Mouse (Mus musculus) MEL (cell line): ENCODE data around the gene Sft2d2. TPM values are rescaled to one million over a fixed set of nuclear protein-coding genes. Genes with fewer than 3 reads are reported as not detected.

Experiments used
- DNase-seq: peaks from one replicate; pipeline ENCODE4 v3.0.0; 2011; ENCODE audit warnings: low read depth, low spot score
- H3K27ac ChIP-seq: 2 replicates; pipeline ENCODE4 v1.5.1; 2012; ENCODE audit warnings: low read depth, mild to moderate bottlenecking, control low read depth, low read length, moderate library complexity; ENCODE audit not compliant: control insufficient read depth
- H3K27me3 ChIP-seq, 2 experiments: fragments of 150-350 bp in 1 of 2; sonication (generic) in 1 of 2; 2 replicates each; pipeline ENCODE4 v1.6.1; 2012; ENCODE audit warnings: low read length in 2 of 2, mild to moderate bottlenecking in 2 of 2, improper control_type of control experiment in 1 of 2, moderate library complexity in 1 of 2; ENCODE audit not compliant: insufficient read depth in 2 of 2, control insufficient read depth in 1 of 2
- H3K36me3 ChIP-seq, 2 experiments: 2 replicates each; pipeline ENCODE4 v1.6.1; 2012 to 2014; ENCODE audit warnings: low read length in 2 of 2, improper control_type of control experiment in 1 of 2, inconsistent platforms in 1 of 2, mild to moderate bottlenecking in 1 of 2; ENCODE audit not compliant: insufficient read depth in 2 of 2, control insufficient read depth in 1 of 2
- H3K4me1 ChIP-seq, 2 experiments: fragments of 150-350 bp in 1 of 2; sonication (generic) in 1 of 2; 2 replicates each; pipeline ENCODE4 v1.6.1; 2012; ENCODE audit warnings: low read length in 2 of 2, improper control_type of control experiment in 1 of 2, mild to moderate bottlenecking in 1 of 2; ENCODE audit not compliant: insufficient read depth in 2 of 2, control insufficient read depth in 1 of 2
- H3K4me3 ChIP-seq, 2 experiments: fragments of 150-350 bp in 1 of 2; sonication (generic) in 1 of 2; 2 replicates each; pipeline ENCODE4 v1.5.1; 2012; ENCODE audit warnings: low read depth in 2 of 2, low read length in 2 of 2, mild to moderate bottlenecking in 2 of 2, moderate library complexity in 2 of 2, control low read depth in 1 of 2, improper control_type of control experiment in 1 of 2; ENCODE audit not compliant: control insufficient read depth in 1 of 2, insufficient read depth in 1 of 2
- H3K79me2 ChIP-seq: 2 replicates; pipeline ENCODE4 v1.6.1; 2012; ENCODE audit warnings: mild to moderate bottlenecking, low read length, moderate library complexity; ENCODE audit not compliant: control insufficient read depth, poor library complexity, insufficient read depth
- H3K9ac ChIP-seq: 2 replicates; pipeline ENCODE4 v1.6.1; 2012; ENCODE audit warnings: low read depth, mild to moderate bottlenecking, control low read depth, low read length, moderate library complexity; ENCODE audit not compliant: control insufficient read depth, poor library complexity, severe bottlenecking
- H3K9me3 ChIP-seq: fragments of 150-350 bp; sonication (generic); replicated peaks from 2 replicates; pipeline ENCODE4 v1.6.1; 2012; ENCODE audit warnings: mild to moderate bottlenecking, low read length, improper control_type of control experiment, moderate library complexity; ENCODE audit not compliant: insufficient read depth
- BHLHE40 ChIP-seq: IDR thresholded peaks from 2 replicates; pipeline ENCODE4 v1.6.1; 2012; ENCODE audit warnings: low read depth, mild to moderate bottlenecking, inconsistent platforms, low read length, improper control_type of control experiment, borderline replicate concordance
- CHD1 ChIP-seq: IDR thresholded peaks from 2 replicates; pipeline ENCODE4 v1.6.1; 2012; ENCODE audit warnings: low read depth, mild to moderate bottlenecking, inconsistent platforms, low read length, improper control_type of control experiment
- CHD2 ChIP-seq: IDR thresholded peaks from 2 replicates; pipeline ENCODE4 v1.6.1; 2011; ENCODE audit warnings: low read length, improper control_type of control experiment
- CTCF ChIP-seq, 3 experiments: IDR thresholded peaks in 2 of 3; conservative IDR thresholded peaks in 1 of 3; 2 replicates each; pipeline ENCODE4 v1.5.1; 2011 to 2012; ENCODE audit warnings: low read length in 3 of 3, low read depth in 2 of 3, mild to moderate bottlenecking in 2 of 3, improper control_type of control experiment in 1 of 3, inconsistent platforms in 1 of 3, mixed read lengths in 1 of 3, moderate library complexity in 1 of 3; ENCODE audit not compliant: control insufficient read depth in 1 of 3, insufficient read depth in 1 of 3, poor library complexity in 1 of 3, severe bottlenecking in 1 of 3
- ELF1 ChIP-seq: IDR thresholded peaks from 2 replicates; pipeline ENCODE4 v1.6.1; 2014; ENCODE audit warnings: low read depth, mild to moderate bottlenecking, inconsistent platforms, low read length, improper control_type of control experiment, moderate library complexity
- GATA1 ChIP-seq: IDR thresholded peaks from 2 replicates; pipeline ENCODE4 v1.6.1; 2011; ENCODE audit warnings: low read depth, low read length, improper control_type of control experiment
- JUND ChIP-seq: IDR thresholded peaks from 2 replicates; pipeline ENCODE4 v1.6.1; 2011; ENCODE audit warnings: low read depth, mild to moderate bottlenecking, improper control_type of control experiment, low read length
- KAT2A ChIP-seq: conservative IDR thresholded peaks from 2 replicates; pipeline ENCODE4 v1.6.1; 2012; ENCODE audit warnings: low read depth, low read length, improper control_type of control experiment, inconsistent platforms
- NELFE ChIP-seq: IDR thresholded peaks from 2 replicates; pipeline ENCODE4 v1.6.1; 2011; ENCODE audit warnings: low read depth, low read length, improper control_type of control experiment
- POLR2A ChIP-seq, 2 experiments: IDR thresholded peaks; 2 replicates each; pipeline ENCODE4 v1.6.1; 2011 to 2012; ENCODE audit warnings: low read length in 2 of 2, mild to moderate bottlenecking in 2 of 2, control low read depth in 1 of 2, improper control_type of control experiment in 1 of 2, low read depth in 1 of 2, moderate library complexity in 1 of 2; ENCODE audit not compliant: control insufficient read depth in 1 of 2, insufficient read depth in 1 of 2, poor library complexity in 1 of 2
- RAD21 ChIP-seq: IDR thresholded peaks from 2 replicates; pipeline ENCODE4 v1.6.1; 2011; ENCODE audit warnings: mild to moderate bottlenecking, low read depth, low read length, improper control_type of control experiment
- RCOR1 ChIP-seq: IDR thresholded peaks from 2 replicates; pipeline ENCODE4 v1.6.1; 2012; ENCODE audit warnings: low read depth, mild to moderate bottlenecking, inconsistent platforms, low read length, improper control_type of control experiment
- SMC3 ChIP-seq: IDR thresholded peaks from 2 replicates; pipeline ENCODE4 v1.6.1; 2011; ENCODE audit warnings: low read depth, low read length, improper control_type of control experiment
- TAL1 ChIP-seq: IDR thresholded peaks from 2 replicates; pipeline ENCODE4 v1.6.1; 2012; ENCODE audit warnings: mild to moderate bottlenecking, inconsistent platforms, low read length, moderate library complexity, mixed read lengths
- TBP ChIP-seq: IDR thresholded peaks from 2 replicates; pipeline ENCODE4 v1.8.0; 2011; ENCODE audit warnings: low read depth, low read length, improper control_type of control experiment
- TCF12 ChIP-seq: IDR thresholded peaks from 2 replicates; pipeline ENCODE4 v1.6.1; 2014; ENCODE audit warnings: low read depth, mild to moderate bottlenecking, inconsistent platforms, low read length, improper control_type of control experiment, moderate library complexity
- USF2 ChIP-seq, 2 experiments: IDR thresholded peaks; 2 replicates each; pipeline ENCODE4 v1.6.1; 2011 to 2012; ENCODE audit warnings: improper control_type of control experiment in 2 of 2, low read length in 2 of 2, borderline replicate concordance in 1 of 2, inconsistent platforms in 1 of 2, low read depth in 1 of 2, mild to moderate bottlenecking in 1 of 2; ENCODE audit not compliant: insufficient read depth in 1 of 2
- ZC3H11A ChIP-seq: IDR thresholded peaks from 2 replicates; pipeline ENCODE4 v1.6.1; 2012; ENCODE audit warnings: low read depth, mild to moderate bottlenecking, inconsistent platforms, low read length, improper control_type of control experiment
- ZKSCAN1 ChIP-seq: IDR thresholded peaks from 2 replicates; pipeline ENCODE4 v1.6.1; 2012; ENCODE audit warnings: low read depth, mild to moderate bottlenecking, inconsistent platforms, low read length, improper control_type of control experiment, moderate library complexity
- polyA plus RNA-seq, 2 experiments: library from polyadenylated mRNA; stranded (reverse) in 1 of 2; unstranded in 1 of 2; fragments of >175 nt in 1 of 2; fragments of >200 nt in 1 of 2; gene quantifications; 2 replicates each; pipeline versions ENCODE4 v1.2.1 to v1.2.4; 2012; ENCODE audit warnings: low replicate concordance in 2 of 2, low read depth in 1 of 2; ENCODE audit not compliant: insufficient read length in 2 of 2, insufficient read depth in 1 of 2, missing spikeins in 1 of 2
- total RNA-seq: library from RNA; depleted of rRNA; stranded (reverse); fragments of 300-350 nt; gene quantifications from 2 replicates; pipeline ENCODE4 v1.2.3, GENCODE M21; 2012

The Sft2d2 gene
- total and polyA plus RNA-seq, 3 experiments = 4.0 to 8.9 TPM; not detected in 1

DNA sequence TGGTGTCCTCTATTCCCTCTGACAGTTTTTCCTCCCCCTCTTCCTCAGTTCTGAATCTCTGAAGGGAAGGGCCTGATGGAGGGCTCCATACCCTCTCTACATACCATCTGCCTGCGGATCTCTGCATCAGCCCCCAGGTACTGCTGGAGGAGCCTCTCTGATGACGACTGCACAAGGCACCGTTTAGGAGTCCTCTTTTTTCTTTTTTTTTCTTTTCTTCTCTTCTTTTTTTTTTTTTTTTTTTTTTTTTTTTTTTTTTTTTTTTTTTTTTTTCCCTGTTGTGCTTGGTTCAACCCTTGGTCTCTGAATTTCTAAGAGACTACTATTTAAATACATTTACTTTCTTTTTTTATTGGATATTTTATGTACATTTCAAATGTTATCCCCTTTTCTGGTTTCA, 24.8 kb downstream of the Sft2d2 start:
- Histone ChIP-seq H3K4me3 (no peak overlapping the region), H3K9me3 (no peaks in the 10 kb centered on the region), H3K27ac (no peak overlapping the region), H3K79me2 (no peaks in the 10 kb centered on the region), H3K9ac (no peak overlapping the region), H3K36me3 (no peaks in the 10 kb centered on the region), H3K27me3 (peaks cover 3 to 10% of the 10 kb centered on the region in 2 experiments; a peak in 3 of 4 replicates), H3K4me1 (no peaks in the 10 kb centered on the region)
- DNase-seq = no peak
- TF ChIP-seq CHD1 (no peak), BHLHE40 (no peak), CTCF (IDR thresholded peaks at IDR 0.05 in 2 of 3, conservative IDR thresholded peaks at IDR 0.05 in 1 of 3; ENCODE audit: control insufficient read depth in 1 of 3, insufficient read depth in 1 of 3, low read depth in 2 of 3, low read length in 3 of 3, poor library complexity in 1 of 3, severe bottlenecking in 1 of 3) (no peak), TCF12 (no peak), RCOR1 (no peak), NELFE (no peak), KAT2A (no peak), GATA1 (no peak), ZC3H11A (no peak), CHD2 (no peak), ELF1 (no peak), ZKSCAN1 (no peak)

DNA sequence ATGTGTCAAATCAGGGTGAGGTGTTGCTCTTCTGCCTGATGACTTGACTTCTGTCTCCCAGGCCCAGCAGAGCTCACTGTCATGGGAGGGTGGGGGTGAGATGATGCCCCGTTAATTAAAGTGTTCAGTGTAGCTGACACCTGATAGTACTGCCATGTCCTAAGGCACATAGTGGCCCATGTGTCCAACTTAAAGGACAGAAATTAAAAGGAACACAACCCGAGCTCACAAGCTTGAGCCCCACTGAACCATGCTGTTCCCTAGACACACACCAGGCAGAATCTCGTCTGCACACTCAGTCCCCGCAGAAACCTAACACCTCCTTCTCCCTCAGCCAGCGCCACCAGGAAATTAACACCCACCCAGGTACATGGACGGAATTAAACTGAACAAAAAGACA, 29.3 kb downstream of the Sft2d2 start:
- H3K9ac ChIP-seq = no peak overlapping the region
- TF ChIP-seq RAD21 (no peak), KAT2A (no peak), TBP (no peak), RCOR1 (no peak), TCF12 (no peak), POLR2A (IDR thresholded peaks at IDR 0.05; ENCODE audit: control insufficient read depth in 1 of 2, insufficient read depth in 1 of 2, low read depth in 1 of 2, low read length in 2 of 2, poor library complexity in 1 of 2) (no peak), SMC3 (no peak), TAL1 (no peak), BHLHE40 (no peak), USF2 (IDR thresholded peaks at IDR 0.05; ENCODE audit: borderline replicate concordance in 1 of 2, insufficient read depth in 1 of 2, low read depth in 1 of 2, low read length in 2 of 2) (no peak), JUND (no peak)
- DNase-seq = no peak

More for the DNA sequence above, 29.3 kb downstream of the Sft2d2 start:
- no peaks in the 10 kb centered on the region for H3K4me1 ChIP-seq
- no peak overlapping the region for H3K4me3 ChIP-seq
- H3K27ac ChIP-seq = no peak overlapping the region
- no peaks in the 10 kb centered on the region for H3K36me3 ChIP-seq
- no peaks in the 10 kb centered on the region for H3K79me2 ChIP-seq
- H3K9me3 ChIP-seq = no peaks in the 10 kb centered on the region
- H3K27me3 ChIP-seq = peaks cover 5 to 10% of the 10 kb centered on the region in 2 experiments; a peak in 3 of 4 replicates
